Mouse (Mus musculus): Measurements from ENCODE around the gene Gxylt1. TPM values are rescaled to one million over a fixed set of nuclear protein-coding genes. Genes with fewer than 3 reads are reported as not detected.

The Gxylt1 gene
- polyA plus RNA-seq, 1 experiment from 2014 or later, result 11.5 TPM

DNA sequence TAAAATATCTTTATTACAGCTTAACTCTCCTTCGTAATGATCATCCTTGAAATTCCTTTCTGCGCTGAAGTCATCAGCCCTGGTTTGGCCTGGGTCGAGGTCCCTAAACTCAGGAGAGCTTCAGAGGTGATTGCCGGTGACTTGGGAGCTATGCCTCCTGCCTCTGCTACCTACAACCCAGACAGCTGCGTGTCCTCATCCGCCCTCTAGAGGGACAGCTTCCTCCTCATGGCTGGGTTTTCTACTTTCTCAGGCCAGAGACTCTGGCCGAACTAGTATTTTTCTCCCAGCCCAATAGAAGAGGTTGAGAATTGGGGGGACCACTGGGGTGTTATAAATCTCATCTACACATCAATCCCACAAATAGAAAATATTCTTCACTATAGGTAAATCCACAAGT lies 52.5 kb downstream of the Gxylt1 start:
- Histone ChIP-seq H3K36me3 (ENCODE audit: control insufficient read depth, insufficient read depth, low read length) (no peaks in the 10 kb centered on the region), H3K4me3 (replicated peaks; ENCODE audit: low read length) (no peak overlapping the region), H3K4me2 (ENCODE audit: low read depth, low read length) (no peak overlapping the region), H3K4me1 (ENCODE audit: control insufficient read depth, insufficient read depth, low read length) (no peaks in the 10 kb centered on the region), H3K9ac (ENCODE audit: low read length) (no peak overlapping the region), H3K27ac (ENCODE audit: low read length) (no peak overlapping the region), H3K9me3 (replicated peaks; ENCODE audit: control insufficient read depth, low read length) (no peaks in the 10 kb centered on the region), H3K27me3 (ENCODE audit: control insufficient read depth, insufficient read depth, low read length) (no peaks in the 10 kb centered on the region)
- ATAC-seq (ENCODE audit: insufficient read depth, low FRiP score), result no peak
- 56% methylated on average over 7 of the region's 7 CpGs for WGBS

- Histone ChIP-seq H3K27ac (ENCODE audit: low read length) (no peak overlapping the region), H3K9me3 (replicated peaks; ENCODE audit: control insufficient read depth, low read length) (no peaks in the 10 kb centered on the region), H3K4me3 (replicated peaks; ENCODE audit: low read length) (no peak overlapping the region), H3K9ac (ENCODE audit: low read length) (no peak overlapping the region), H3K4me1 (ENCODE audit: control insufficient read depth, insufficient read depth, low read length) (0 out of 2 replicates have a peak, but pooled peaks cover 3% of the 10 kb centered on the region), H3K27me3 (ENCODE audit: control insufficient read depth, insufficient read depth, low read length) (no peaks in the 10 kb centered on the region), H3K36me3 (ENCODE audit: control insufficient read depth, insufficient read depth, low read length) (no peaks in the 10 kb centered on the region), H3K4me2 (ENCODE audit: low read depth, low read length) (no peak overlapping the region)
- WGBS, result 91% methylated on average over 9 of the region's 9 CpGs
- no peak for ATAC-seq (ENCODE audit: insufficient read depth, low FRiP score)
Measured at GRCm38 (mm10) chr15:93212617-93213016, 62.4 kb downstream of the Gxylt1 start.

DNA sequence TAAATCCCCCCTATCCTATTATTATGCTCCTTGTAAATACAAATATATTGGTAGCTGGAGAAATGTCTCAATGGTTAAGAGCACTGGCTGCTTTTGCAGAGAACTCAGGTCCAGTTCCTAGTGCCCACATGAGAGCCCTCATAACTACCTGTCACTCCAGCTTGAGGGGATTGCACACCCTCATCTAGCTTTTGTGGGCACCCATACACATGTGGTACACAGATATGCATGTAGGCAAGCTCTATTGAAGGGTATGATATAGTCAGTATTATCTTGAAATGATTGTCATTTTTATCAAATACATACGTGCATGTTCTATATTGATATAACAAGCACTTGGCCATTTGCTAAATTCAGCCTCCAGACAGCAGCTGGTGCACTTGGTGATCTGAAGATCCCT lies 70.1 kb downstream of the Gxylt1 start:
- Histone ChIP-seq H3K4me3 (replicated peaks; ENCODE audit: low read length) (no peak overlapping the region), H3K36me3 (ENCODE audit: control insufficient read depth, insufficient read depth, low read length) (no peaks in the 10 kb centered on the region), H3K27me3 (ENCODE audit: control insufficient read depth, insufficient read depth, low read length) (no peaks in the 10 kb centered on the region), H3K4me1 (ENCODE audit: control insufficient read depth, insufficient read depth, low read length) (no peaks in the 10 kb centered on the region), H3K4me2 (ENCODE audit: low read depth, low read length) (no peak overlapping the region), H3K27ac (ENCODE audit: low read length) (no peak overlapping the region), H3K9me3 (replicated peaks; ENCODE audit: control insufficient read depth, low read length) (no peaks in the 10 kb centered on the region), H3K9ac (ENCODE audit: low read length) (no peak overlapping the region)
- no peak for ATAC-seq (ENCODE audit: insufficient read depth, low FRiP score)
- 62% methylated on average over 1 of the region's 1 CpGs for WGBS

GRCm38 (mm10) chr15:93201956-93202355 lies 73.0 kb downstream of the Gxylt1 start:
- Histone ChIP-seq H3K4me2 (ENCODE audit: low read depth, low read length) (no peak overlapping the region), H3K9me3 (replicated peaks; ENCODE audit: control insufficient read depth, low read length) (no peaks in the 10 kb centered on the region), H3K4me1 (ENCODE audit: control insufficient read depth, insufficient read depth, low read length) (no peaks in the 10 kb centered on the region), H3K4me3 (replicated peaks; ENCODE audit: low read length) (no peak overlapping the region), H3K36me3 (ENCODE audit: control insufficient read depth, insufficient read depth, low read length) (no peaks in the 10 kb centered on the region), H3K9ac (ENCODE audit: low read length) (no peak overlapping the region), H3K27me3 (ENCODE audit: control insufficient read depth, insufficient read depth, low read length) (no peaks in the 10 kb centered on the region), H3K27ac (ENCODE audit: low read length) (no peak overlapping the region)
- no peak for ATAC-seq (ENCODE audit: insufficient read depth, low FRiP score)
- WGBS, result 73% methylated on average over 5 of the region's 5 CpGs

DNA sequence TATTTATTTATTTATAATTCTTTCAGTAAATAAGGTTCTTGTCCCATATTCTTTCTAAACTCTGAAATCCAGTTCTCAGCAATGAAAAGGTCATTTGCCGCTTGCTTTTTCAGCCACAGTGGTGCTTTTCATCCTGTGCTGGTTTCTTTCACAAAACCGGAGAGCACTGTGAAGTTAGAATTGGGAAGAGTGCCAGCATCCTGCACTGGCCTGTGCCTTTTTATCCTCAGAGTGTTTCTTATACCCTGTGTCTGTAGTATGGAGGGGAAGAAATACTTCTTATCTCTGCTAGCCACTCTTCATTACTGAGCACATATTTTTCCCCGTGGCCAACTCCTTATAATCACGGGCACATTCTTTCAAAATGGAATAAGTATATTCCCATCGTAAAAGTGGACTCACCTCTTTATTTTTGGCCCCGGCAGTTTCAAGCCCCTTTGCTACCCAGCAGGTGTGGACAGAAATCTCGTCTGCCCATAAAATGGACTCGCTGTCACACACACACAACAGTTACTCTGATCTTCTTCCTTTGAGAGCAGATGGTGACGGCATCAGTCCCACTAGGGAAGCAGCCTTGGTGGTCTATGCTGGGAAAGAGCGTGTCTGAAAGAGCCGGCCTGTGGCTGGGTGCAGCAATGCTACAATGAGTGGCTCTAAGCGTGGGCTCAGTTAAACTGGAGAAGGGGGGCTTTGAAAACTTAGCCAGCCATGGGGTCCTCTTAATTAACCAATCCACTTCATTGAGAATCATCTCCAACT lies 83.4 kb downstream of the Gxylt1 start:
- H3K4me1 ChIP-seq (ENCODE audit: control insufficient read depth, insufficient read depth, low read length), result no peaks in the 10 kb centered on the region
- no peak for ATAC-seq (ENCODE audit: insufficient read depth, low FRiP score)
- no peak overlapping the region for H3K4me2 ChIP-seq (ENCODE audit: low read depth, low read length)
- H3K4me3 ChIP-seq (replicated peaks; ENCODE audit: low read length), result no peak overlapping the region
- H3K9me3 ChIP-seq (replicated peaks; ENCODE audit: control insufficient read depth, low read length), result no peaks in the 10 kb centered on the region; the same call in 1 of the 2 replicates
- WGBS, result 72% methylated on average over 12 of the region's 12 CpGs
- H3K9ac ChIP-seq (ENCODE audit: low read length), result no peak overlapping the region
- H3K27me3 ChIP-seq (ENCODE audit: control insufficient read depth, insufficient read depth, low read length), result no peaks in the 10 kb centered on the region
- no peaks in the 10 kb centered on the region for H3K36me3 ChIP-seq (ENCODE audit: control insufficient read depth, insufficient read depth, low read length)
- no peak overlapping the region for H3K27ac ChIP-seq (ENCODE audit: low read length)

Other genes starting within 250 kb of the Gxylt1 start
- gene Yaf2, start 61.8 kb upstream of the Gxylt1 start, polyA plus RNA-seq (2015; fragmentation: Nextera tagmentation; extraction: Ambion mirVana), result 36.2 and 38.9 TPM in 2 replicates
- 110 and 118 TPM in 2 replicates for gene Zcrb1, start 123.2 kb upstream of the Gxylt1 start, polyA plus RNA-seq (2015; fragmentation: Nextera tagmentation; extraction: Ambion mirVana)
- 34.3 and 38.6 TPM in 2 replicates for gene Pphln1, start 123.2 kb upstream of the Gxylt1 start, polyA plus RNA-seq (2015; fragmentation: Nextera tagmentation; extraction: Ambion mirVana)